Mouse (Mus musculus) erythroblast, adult 5-6 weeks (primary cell): ENCODE measurements around the gene Ncbp3. TPM values are rescaled to one million over a fixed set of nuclear protein-coding genes. Genes with fewer than 3 reads are reported as not detected.

ENCODE experiments used
- ATAC-seq: replicated peaks from 2 replicates; pipeline ENCODE4 v1.8.0; 2016; ENCODE audit warnings: moderate number of reproducible peaks, mild to moderate bottlenecking, moderate TSS enrichment, inconsistent platforms; ENCODE audit not compliant: poor library complexity, low FRiP score, severe bottlenecking
- total RNA-seq, 2 experiments: library from RNA; stranded (forward) in 1 of 2; stranded (reverse) in 1 of 2; fragments of 150-400 nt in 1 of 2; fragments of 200-764, 138-1000 nt in 1 of 2; gene quantifications; 2 replicates each; pipeline versions ENCODE4 v1.2.3 to v1.2.4; 2015 to 2017; ENCODE audit warnings: low replicate concordance in 2 of 2

Ncbp3 gene
- total RNA-seq, 2 experiments from 2014 or later = 3.7 to 7.3 TPM

DNA sequence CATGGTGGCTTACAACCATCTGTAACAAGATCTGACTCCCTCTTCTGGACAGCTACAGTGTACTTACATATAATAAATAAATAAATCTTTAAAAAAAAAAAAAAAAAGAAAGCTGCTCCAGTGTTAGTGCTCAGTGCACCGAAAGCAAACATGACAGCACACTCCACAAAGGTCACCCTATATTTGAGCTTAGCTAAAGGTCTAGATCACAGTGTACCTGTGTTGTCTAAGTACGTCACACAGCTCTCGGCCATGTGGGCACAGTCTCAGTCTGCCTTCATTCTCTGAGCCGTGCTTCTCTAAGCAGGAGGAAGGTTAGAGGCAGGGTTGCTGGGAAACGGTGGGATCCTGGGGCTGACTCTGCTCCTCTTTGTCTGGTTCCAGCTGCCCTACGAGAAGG lies 78.9 kb downstream of the Ncbp3 start:
- no peak for ATAC-seq

DNA sequence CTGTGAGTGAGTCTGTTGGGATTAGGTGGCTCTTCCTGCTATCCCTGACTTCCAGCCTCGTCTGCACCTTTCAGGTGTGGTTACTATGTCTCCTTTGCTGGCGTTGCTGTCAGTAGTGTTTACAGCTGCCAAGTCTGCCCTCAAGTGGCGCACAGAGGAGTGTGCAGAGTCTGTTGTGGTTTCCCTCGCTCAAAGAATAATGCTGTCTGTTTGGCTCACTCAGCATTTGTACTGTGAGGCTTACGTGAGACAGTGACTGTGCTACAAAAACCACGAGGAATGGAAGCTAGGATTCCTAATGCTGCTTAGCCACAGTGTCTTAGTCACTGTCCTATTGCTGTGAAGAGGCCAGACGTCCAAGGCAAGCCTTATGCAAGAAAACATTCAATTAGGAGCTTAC lies 83.4 kb downstream of the Ncbp3 start:
- ATAC-seq = no peak

DNA sequence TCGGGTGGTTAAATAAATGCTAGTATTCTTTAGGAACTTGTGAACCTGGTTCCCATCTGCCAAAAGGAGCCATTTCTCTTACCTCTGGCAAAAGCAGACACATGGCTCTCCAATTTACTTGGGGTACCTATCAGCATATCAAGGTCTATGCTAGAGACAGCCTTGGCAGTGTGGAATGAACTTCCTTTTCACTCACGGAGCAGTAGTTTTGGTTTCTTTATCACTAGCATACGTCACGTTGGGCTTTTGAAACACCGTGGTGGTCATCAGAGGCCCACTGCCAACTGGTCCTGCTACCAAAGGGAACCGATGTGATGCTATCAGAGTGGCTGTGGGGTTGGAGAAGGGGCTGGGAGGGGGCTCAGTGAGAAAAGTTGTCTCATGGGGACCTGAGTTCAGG lies 85.4 kb downstream of the Ncbp3 start:
- no peak for ATAC-seq

DNA sequence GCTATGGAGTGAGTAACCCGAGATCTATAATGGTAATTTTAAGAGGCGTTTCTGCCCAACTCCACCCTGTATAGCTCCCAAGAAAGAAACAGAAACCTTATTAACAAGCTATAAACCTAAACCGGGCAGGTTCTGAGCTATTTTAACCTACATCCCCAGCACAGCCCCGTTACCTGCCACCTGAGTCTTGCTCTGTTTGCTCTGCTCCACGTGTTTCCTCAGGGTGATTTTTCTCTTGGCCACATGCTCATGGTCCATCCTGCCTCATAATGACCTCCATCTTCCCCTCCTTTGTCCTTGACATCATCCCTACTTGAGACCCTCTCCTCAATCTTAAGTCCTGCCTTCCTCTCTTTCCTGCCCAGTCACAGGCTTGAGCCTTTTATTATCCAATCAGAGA lies 86.6 kb downstream of the Ncbp3 start:
- no peak for ATAC-seq

DNA sequence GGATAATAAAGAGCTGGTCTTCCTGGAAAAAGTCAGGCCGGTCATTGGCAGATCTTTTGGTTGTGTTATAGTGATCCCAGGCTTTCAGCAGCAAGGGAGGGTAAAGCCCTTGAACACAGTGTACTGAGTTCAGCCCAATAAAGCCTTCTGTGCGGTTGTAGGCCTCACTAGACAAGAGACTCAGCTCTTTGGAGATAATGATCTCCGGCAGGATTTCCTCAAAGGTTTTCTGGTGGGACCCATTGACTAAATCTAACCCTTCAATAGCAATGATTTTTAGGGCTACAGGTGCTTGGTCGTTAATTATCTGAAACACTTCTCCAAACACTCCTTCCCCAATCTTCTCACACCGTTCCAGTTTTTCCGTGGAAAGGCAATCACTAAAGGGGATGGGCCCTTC lies 89.0 kb downstream of the Ncbp3 start:
- no peak for ATAC-seq

DNA sequence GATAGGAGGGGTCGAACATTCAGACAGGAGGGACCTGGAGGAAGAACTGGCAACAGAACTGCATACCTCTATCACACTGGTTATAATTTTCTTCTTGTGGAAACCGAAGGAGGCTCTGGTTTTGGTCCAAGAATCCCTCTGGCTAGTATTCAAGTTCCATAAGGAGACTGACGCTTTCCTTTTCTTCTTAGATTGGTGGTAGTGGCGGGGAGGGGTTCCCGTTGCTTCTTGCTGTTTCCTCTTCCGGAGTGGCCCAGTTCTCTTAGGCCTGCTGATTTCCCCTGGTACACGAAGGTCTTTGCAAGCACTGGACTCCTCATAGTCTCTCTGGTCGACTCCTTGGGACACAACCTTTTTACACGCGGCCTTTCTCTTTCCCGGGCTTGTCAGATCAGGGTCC lies 89.5 kb downstream of the Ncbp3 start:
- peak; percentile 19; the same call in 1 of the 2 replicates for ATAC-seq

DNA sequence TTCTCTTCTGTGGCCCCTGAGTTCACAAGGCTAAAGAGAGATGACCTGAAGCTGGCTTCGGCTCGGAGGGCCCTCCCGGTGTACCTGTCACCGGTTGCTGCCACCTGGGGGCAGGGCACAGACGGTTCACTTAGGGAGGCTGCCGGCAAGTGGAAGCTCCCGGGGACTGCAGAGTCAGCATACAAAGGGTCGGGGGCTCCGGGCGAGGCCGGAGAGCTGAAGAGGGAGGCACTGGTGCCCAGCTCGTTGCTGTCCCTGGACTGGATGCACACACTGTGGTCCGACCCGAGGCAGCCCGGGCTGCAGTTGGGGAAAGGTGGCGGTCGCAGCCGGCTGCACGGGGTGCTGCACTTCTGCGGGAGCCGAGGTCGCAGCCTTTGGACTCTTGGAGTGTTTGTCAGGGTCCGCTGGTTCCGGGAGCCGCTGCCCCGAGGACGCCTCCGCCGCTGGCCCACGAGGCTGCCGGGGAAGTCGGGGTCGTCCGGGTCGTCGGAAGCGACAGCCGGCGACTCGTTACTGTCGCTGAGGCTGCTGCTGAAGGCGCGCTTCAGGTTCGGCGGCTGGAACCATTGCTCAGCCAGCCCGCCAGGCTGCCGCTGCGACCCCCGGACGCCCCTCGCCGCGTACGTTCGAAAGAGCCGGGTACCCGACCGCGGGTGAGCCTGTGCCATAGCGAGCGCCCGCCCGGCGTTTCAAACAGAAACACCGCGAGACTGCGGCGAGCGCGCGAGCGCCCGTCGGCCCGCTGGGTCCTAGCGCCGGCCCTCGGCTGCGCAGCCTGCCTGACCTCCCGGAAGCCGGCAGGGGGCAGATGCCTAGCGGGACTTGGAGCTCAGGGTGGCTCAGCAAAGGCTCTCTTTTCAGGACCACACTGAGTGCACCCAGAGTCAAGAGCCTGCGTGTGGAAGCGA lies 90.3 kb downstream of the Ncbp3 start, which contains the start of gene Haspin:
TSS of gene Haspin (minus strand) at position 704 of the 911 bp plus-strand sequence.
- peak; percentile 91 for ATAC-seq

Other genes starting within 250 kb of the Ncbp3 start
- gene Atp2a3, start 86.6 kb upstream of the Ncbp3 start, total RNA-seq (2015; ENCODE audit: low replicate concordance) = 27.0 and 30.7 TPM in 2 replicates
- 22.7 and 25.3 TPM in 2 replicates for gene Atp2a3, start 86.6 kb upstream of the Ncbp3 start, total RNA-seq (2017; ENCODE audit: low replicate concordance)
- 0.58 and 1.5 TPM in 2 replicates for gene P2rx1, start 48.7 kb upstream of the Ncbp3 start, total RNA-seq (2015; ENCODE audit: low replicate concordance)
- 1.5 and 3.2 TPM in 2 replicates for gene P2rx1, start 48.7 kb upstream of the Ncbp3 start, total RNA-seq (2017; ENCODE audit: low replicate concordance)
- not detected in 2 replicates for gene Camkk1, start 28.8 kb upstream of the Ncbp3 start, total RNA-seq (2015; ENCODE audit: low replicate concordance)
- 0.77 TPM in 1 of 2 replicates, not detected in the other for gene Camkk1, start 28.8 kb upstream of the Ncbp3 start, total RNA-seq (2017; ENCODE audit: low replicate concordance)
- not detected in 2 replicates for gene Itgae, start 42.8 kb downstream of the Ncbp3 start, total RNA-seq (2015; ENCODE audit: low replicate concordance)
- 0.14 TPM in 1 of 2 replicates, not detected in the other for gene Itgae, start 42.8 kb downstream of the Ncbp3 start, total RNA-seq (2017; ENCODE audit: low replicate concordance)
- gene Haspin, start 90.5 kb downstream of the Ncbp3 start, total RNA-seq (2015; ENCODE audit: low replicate concordance) = 7.9 and 12.7 TPM in 2 replicates
- gene Haspin, start 90.5 kb downstream of the Ncbp3 start, total RNA-seq (2017; ENCODE audit: low replicate concordance) = 13.1 and 16.7 TPM in 2 replicates
- not detected in 2 replicates for gene P2rx5, start 112.6 kb downstream of the Ncbp3 start, total RNA-seq (2015; ENCODE audit: low replicate concordance)
- not detected in 2 replicates for gene P2rx5, start 112.6 kb downstream of the Ncbp3 start, total RNA-seq (2017; ENCODE audit: low replicate concordance)
- gene Emc6, start 129.3 kb downstream of the Ncbp3 start, total RNA-seq (2015; ENCODE audit: low replicate concordance) = 12.5 and 25.2 TPM in 2 replicates
- gene Emc6, start 129.3 kb downstream of the Ncbp3 start, total RNA-seq (2017; ENCODE audit: low replicate concordance) = 3.3 and 6.0 TPM in 2 replicates
- 3.1 and 4.4 TPM in 2 replicates for gene Tax1bp3, start 129.3 kb downstream of the Ncbp3 start, total RNA-seq (2015; ENCODE audit: low replicate concordance)
- gene Tax1bp3, start 129.3 kb downstream of the Ncbp3 start, total RNA-seq (2017; ENCODE audit: low replicate concordance) = 2.5 and 4.0 TPM in 2 replicates
- 2.3 and 6.0 TPM in 2 replicates for gene Ctns, start 151.3 kb downstream of the Ncbp3 start, total RNA-seq (2015; ENCODE audit: low replicate concordance)
- 3.5 and 6.0 TPM in 2 replicates for gene Ctns, start 151.3 kb downstream of the Ncbp3 start, total RNA-seq (2017; ENCODE audit: low replicate concordance)
- 2.1 TPM in 1 of 2 replicates, not detected in the other for gene Shpk, start 151.7 kb downstream of the Ncbp3 start, total RNA-seq (2015; ENCODE audit: low replicate concordance)
- gene Shpk, start 151.7 kb downstream of the Ncbp3 start, total RNA-seq (2017; ENCODE audit: low replicate concordance) = 1.5 and 2.4 TPM in 2 replicates
- gene Trpv1, start 186.5 kb downstream of the Ncbp3 start, total RNA-seq (2015; ENCODE audit: low replicate concordance) = not detected in 2 replicates
- gene Trpv1, start 186.5 kb downstream of the Ncbp3 start, total RNA-seq (2017; ENCODE audit: low replicate concordance) = not detected in 2 replicates
- not detected in 2 replicates for gene Trpv3, start 219.6 kb downstream of the Ncbp3 start, total RNA-seq (2015; ENCODE audit: low replicate concordance)
- gene Trpv3, start 219.6 kb downstream of the Ncbp3 start, total RNA-seq (2017; ENCODE audit: low replicate concordance) = not detected in 2 replicates